Mouse (Mus musculus) CH12.LX (cell line): ENCODE data around the gene E130309D02Rik. TPM values are rescaled to one million over a fixed set of nuclear protein-coding genes. Genes with fewer than 3 reads are reported as not detected.

Experiments used
- DNase-seq: peaks from one replicate; pipeline ENCODE4 v3.0.0-alpha.2; 2013; ENCODE audit errors: extremely low read depth
- H3K27ac ChIP-seq: 2 replicates; pipeline ENCODE4 v1.5.1; 2012; ENCODE audit warnings: low read depth, mild to moderate bottlenecking, control low read depth, moderate library complexity; ENCODE audit not compliant: insufficient read depth
- H3K27me3 ChIP-seq: replicated peaks from 2 replicates; pipeline ENCODE3; 2012; ENCODE audit warnings: inconsistent platforms
- H3K36me3 ChIP-seq, 2 experiments: replicated peaks in 1 of 2; 2 replicates each; pipeline versions ENCODE3 to v1.6.1; 2012; ENCODE audit warnings: inconsistent platforms in 1 of 2, low read length in 1 of 2, mild to moderate bottlenecking in 1 of 2, mixed read lengths in 1 of 2, moderate library complexity in 1 of 2; ENCODE audit not compliant: control insufficient read depth in 1 of 2, insufficient read depth in 1 of 2
- H3K4me1 ChIP-seq, 2 experiments: 2 replicates each; pipeline ENCODE4 v1.6.1; 2012; ENCODE audit warnings: inconsistent platforms in 1 of 2, moderate library complexity in 1 of 2; ENCODE audit not compliant: insufficient read depth in 2 of 2, control insufficient read depth in 1 of 2
- H3K4me2 ChIP-seq: 2 replicates; pipeline ENCODE4 v1.6.1; 2012; ENCODE audit warnings: low read depth, mild to moderate bottlenecking, control low read depth; ENCODE audit not compliant: poor library complexity, insufficient read depth, severe bottlenecking
- H3K4me3 ChIP-seq, 3 experiments: fragments of 150-350 bp in 1 of 3; sonication (generic) in 1 of 3; replicated peaks in 1 of 3; 2 replicates each; pipeline versions ENCODE3 to v1.5.1; 2011 to 2012; ENCODE audit warnings: low read depth in 2 of 3, low read length in 2 of 3, mild to moderate bottlenecking in 2 of 3, moderate library complexity in 2 of 3, control low read depth in 1 of 3, improper control_type of control experiment in 1 of 3, inconsistent platforms in 1 of 3, mixed read lengths in 1 of 3; ENCODE audit not compliant: poor library complexity in 1 of 3
- H3K79me2 ChIP-seq: replicated peaks from 2 replicates; pipeline ENCODE4 v1.6.1; 2012; ENCODE audit warnings: mild to moderate bottlenecking, moderate library complexity; ENCODE audit not compliant: control insufficient read depth, poor library complexity, insufficient read depth, severe bottlenecking; ENCODE audit errors: extremely low read depth
- H3K9ac ChIP-seq: 2 replicates; pipeline ENCODE4 v1.6.1; 2012; ENCODE audit warnings: low read depth, mild to moderate bottlenecking, control low read depth, moderate library complexity; ENCODE audit not compliant: insufficient read depth
- H3K9me3 ChIP-seq: replicated peaks from 2 replicates; pipeline ENCODE3; 2012; ENCODE audit warnings: low read length, inconsistent platforms, mixed read lengths
- BHLHE40 ChIP-seq: IDR thresholded peaks from 2 replicates; pipeline ENCODE4 v1.6.1; 2011; ENCODE audit warnings: mild to moderate bottlenecking, low read depth, low read length, improper control_type of control experiment
- CHD1 ChIP-seq: IDR thresholded peaks from 2 replicates; pipeline ENCODE4 v1.6.1; 2012; ENCODE audit warnings: low read depth, low read length, improper control_type of control experiment, inconsistent platforms
- CTCF ChIP-seq, 2 experiments: IDR thresholded peaks in 1 of 2; conservative IDR thresholded peaks in 1 of 2; 2 replicates each; pipeline ENCODE4 v1.5.1; 2011 to 2012; ENCODE audit warnings: low read depth in 2 of 2, low read length in 2 of 2, improper control_type of control experiment in 1 of 2, inconsistent platforms in 1 of 2, mild to moderate bottlenecking in 1 of 2, moderate library complexity in 1 of 2
- EP300 ChIP-seq: IDR thresholded peaks from 2 replicates; pipeline ENCODE4 v1.6.1; 2011; ENCODE audit warnings: low read length, improper control_type of control experiment
- JUND ChIP-seq: conservative IDR thresholded peaks from 2 replicates; pipeline ENCODE4 v1.6.1; 2011; ENCODE audit warnings: low read depth, low read length, improper control_type of control experiment
- KAT2A ChIP-seq: IDR thresholded peaks from 2 replicates; pipeline ENCODE4 v1.6.1; 2012; ENCODE audit warnings: low read length, improper control_type of control experiment, inconsistent platforms; ENCODE audit not compliant: insufficient replicate concordance
- MAFK ChIP-seq: IDR thresholded peaks from 2 replicates; pipeline ENCODE4 v1.6.1; 2011; ENCODE audit warnings: low read length, improper control_type of control experiment; ENCODE audit not compliant: insufficient replicate concordance
- MAZ ChIP-seq: IDR thresholded peaks from 2 replicates; pipeline ENCODE4 v1.6.1; 2012; ENCODE audit warnings: low read depth, mild to moderate bottlenecking, inconsistent platforms, low read length, improper control_type of control experiment, moderate library complexity
- MEF2A ChIP-seq: IDR thresholded peaks from 2 replicates; pipeline ENCODE4 v1.6.1; 2014; ENCODE audit warnings: low read depth, mild to moderate bottlenecking, inconsistent platforms, low read length, improper control_type of control experiment, borderline replicate concordance
- MXI1 ChIP-seq: IDR thresholded peaks from 2 replicates; pipeline ENCODE4 v1.6.1; 2011; ENCODE audit warnings: mild to moderate bottlenecking, low read depth, low read length, improper control_type of control experiment
- RCOR1 ChIP-seq: conservative IDR thresholded peaks from 2 replicates; pipeline ENCODE4 v1.6.1; 2012; ENCODE audit warnings: low read depth, mild to moderate bottlenecking, inconsistent platforms, low read length, improper control_type of control experiment
- SIN3A ChIP-seq: IDR thresholded peaks from 2 replicates; pipeline ENCODE4 v1.6.1; 2012; ENCODE audit warnings: low read length, improper control_type of control experiment, inconsistent platforms
- SMC3 ChIP-seq: IDR thresholded peaks from 2 replicates; pipeline ENCODE4 v1.6.1; 2011; ENCODE audit warnings: low read depth, low read length, improper control_type of control experiment
- TCF12 ChIP-seq: IDR thresholded peaks from 2 replicates; pipeline ENCODE4 v1.6.1; 2014; ENCODE audit warnings: low read depth, mild to moderate bottlenecking, inconsistent platforms, low read length, improper control_type of control experiment
- UBTF ChIP-seq: IDR thresholded peaks from 2 replicates; pipeline ENCODE4 v1.6.1; 2012; ENCODE audit warnings: low read depth, mild to moderate bottlenecking, inconsistent platforms, low read length, improper control_type of control experiment, moderate library complexity
- USF2 ChIP-seq: conservative IDR thresholded peaks from 2 replicates; pipeline ENCODE4 v1.6.1; 2011; ENCODE audit warnings: low read depth, low read length, improper control_type of control experiment
- ZC3H11A ChIP-seq: IDR thresholded peaks from 2 replicates; pipeline ENCODE4 v1.6.1; 2012; ENCODE audit warnings: low read depth, mild to moderate bottlenecking, inconsistent platforms, low read length, improper control_type of control experiment
- ZKSCAN1 ChIP-seq: IDR thresholded peaks from 2 replicates; pipeline ENCODE4 v1.6.1; 2012; ENCODE audit warnings: low read depth, inconsistent platforms, low read length, improper control_type of control experiment, borderline replicate concordance
- ZMIZ1 ChIP-seq: IDR thresholded peaks from 2 replicates; pipeline ENCODE4 v1.6.1; 2012; ENCODE audit warnings: low read depth, mild to moderate bottlenecking, inconsistent platforms, low read length, improper control_type of control experiment
- dilution Hi-C: fragments of 300-500 bp; cut with MboI; formaldehyde crosslinking; loops from 2 replicates; pipeline ENCODE4 v1.14.3; 2020; ENCODE audit warnings: low sequenced_read_pairs; ENCODE audit not compliant: extremely low pct_unique_long_range_greater_than_20kb, extremely low pct_ligation_motif_present
- in situ Hi-C: fragments of 300-500 bp; cut with MboI; formaldehyde crosslinking; loops from 3 replicates; pipeline ENCODE4 v1.14.3; 2019; ENCODE audit warnings: low sequenced_read_pairs, low pct_ligation_motif_present, low pct_unique_long_range_greater_than_20kb, mixed read lengths
- polyA plus RNA-seq: library from polyadenylated mRNA; unstranded; fragments of >175 nt; gene quantifications from 2 replicates; pipeline ENCODE4 v1.2.1, GENCODE M21; 2012; ENCODE audit warnings: low read depth; ENCODE audit not compliant: insufficient read length
- total RNA-seq, 2 experiments: library from RNA; depleted of rRNA; stranded (reverse); fragments of 300-350 nt in 1 of 2; fragments of >200 nt in 1 of 2; gene quantifications; 2 replicates each; pipeline ENCODE4 v1.2.3; 2012 to 2014

E130309D02Rik gene
- total and polyA plus RNA-seq, 3 experiments: 23.7 to 63.7 (median 32.7) TPM

DNA sequence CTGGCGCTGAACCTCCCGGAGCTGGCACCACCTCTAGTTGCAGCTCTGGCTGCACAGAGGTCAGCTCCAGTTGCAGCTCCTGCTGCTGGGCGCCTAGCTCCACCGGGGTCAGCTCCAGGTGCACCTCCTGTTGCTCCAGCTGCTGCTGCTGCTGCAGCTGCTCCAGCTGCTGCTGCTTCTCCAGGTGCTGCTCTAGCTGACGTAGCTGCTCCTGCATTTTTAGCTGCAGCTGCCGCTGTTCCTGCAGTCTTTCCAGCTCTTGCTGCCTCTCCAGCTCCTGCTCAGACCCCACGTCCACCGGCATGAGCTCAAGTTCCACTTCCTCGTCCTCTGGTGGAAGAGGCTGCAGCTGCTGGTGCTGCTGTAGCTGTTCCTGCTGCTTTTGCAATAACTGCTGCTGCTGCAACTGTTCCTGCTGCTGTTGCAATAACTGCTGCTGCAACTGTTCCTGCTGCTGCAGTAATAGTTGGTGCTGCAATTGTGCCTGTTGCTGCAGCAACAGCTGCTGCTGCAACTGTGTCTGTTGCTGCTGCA lies 26.7 kb downstream of the E130309D02Rik start:
- no peak for TF ChIP-seq USF2
- TF ChIP-seq BHLHE40: no peak
- no peak for TF ChIP-seq EP300
- TF ChIP-seq SMC3: no peak
- TF ChIP-seq SIN3A: no peak
- no peak for TF ChIP-seq ZKSCAN1
- no peak for TF ChIP-seq MAZ
- no peak for TF ChIP-seq KAT2A
- no peak for TF ChIP-seq ZMIZ1
- in situ Hi-C loops (loop anchor here (25.0 kb wide), 1 partner anchor 351 kb away; no protein-coding TSS in a partner anchor), dilution Hi-C loops (no loop called here)
- Histone ChIP-seq H3K36me3 (peaks cover 0 to 28% of the 10 kb centered on the region in 2 experiments), H3K4me2 (no peak overlapping the region), H3K9me3 (peaks cover 1% of the 10 kb centered on the region), H3K9ac (no peak overlapping the region), H3K27me3 (no peaks in the 10 kb centered on the region), H3K27ac (no peak overlapping the region), H3K4me3 (no peak overlapping the region), H3K4me1 (no peaks in the 10 kb centered on the region), H3K79me2 (no peaks in the 10 kb centered on the region)
- no peak for DNase-seq

- Histone ChIP-seq H3K4me1 (no peaks in the 10 kb centered on the region), H3K9me3 (no peaks in the 10 kb centered on the region), H3K36me3 (peaks cover 0 to 26% of the 10 kb centered on the region in 2 experiments), H3K79me2 (no peaks in the 10 kb centered on the region), H3K4me2 (no peak overlapping the region), H3K27ac (no peak overlapping the region), H3K27me3 (no peaks in the 10 kb centered on the region), H3K4me3 (no peak overlapping the region), H3K9ac (no peak overlapping the region)
- dilution Hi-C loops: no loop called here
- TF ChIP-seq TCF12 (no peak), CHD1 (no peak), MEF2A (no peak), ZMIZ1 (no peak), UBTF (no peak), MAFK (no peak), RCOR1 (no peak), ZC3H11A (no peak), JUND (no peak), CTCF (conservative IDR thresholded peaks at IDR 0.05 in 1 of 2, IDR thresholded peaks at IDR 0.05 in 1 of 2; ENCODE audit: low read depth in 2 of 2, low read length in 2 of 2) (no peak), MXI1 (no peak)
- no peak for DNase-seq
- in situ Hi-C loops: loop anchor here (25.0 kb wide), 1 partner anchor 351 kb away; no protein-coding TSS in a partner anchor
Observed at GRCm38 (mm10) chr5:143287774-143288328, 27.3 kb downstream of the E130309D02Rik start.
